17 mouse cellular contexts compared by ENCODE assay signal in genomic region chr3:51221847-51222246, GRCm38 (mm10).
"Had no signal": no experiment of that assay in that cellular context is flagged by ENCODE, and none has a peak within 500 bp of the region (broad histone marks: within the 10 kb centered on the region; RNA-seq: fewer than 3 reads in every experiment).

No protein-coding gene starts in this region.

- H3K9ac ChIP-seq: limb, embryonic 12.5 days; liver, embryonic 13.5 days; liver, postnatal 0 days; lung, embryonic 15.5 days; midbrain, embryonic 15.5 days; neural tube, embryonic 12.5 days had no signal

- H3K4me2 ChIP-seq: limb, embryonic 12.5 days; liver, embryonic 13.5 days; lung, embryonic 15.5 days; midbrain, embryonic 11.5 days; midbrain, embryonic 15.5 days; neural tube, embryonic 12.5 days had no signal

- H3K36me3 ChIP-seq: limb, embryonic 12.5 days; lung, embryonic 15.5 days; midbrain, embryonic 15.5 days; neural tube, embryonic 12.5 days had no signal

- H3K9me3 ChIP-seq: limb, embryonic 12.5 days; liver, embryonic 13.5 days; lung, embryonic 15.5 days; midbrain, embryonic 15.5 days; neural tube, embryonic 12.5 days had no signal

- H3K4me3 ChIP-seq: layer of hippocampus, adult 2 months; limb, embryonic 12.5 days; liver, embryonic 13.5 days; lung, embryonic 15.5 days; megakaryocyte, embryonic 14.5 days; midbrain, embryonic 15.5 days; neural tube, embryonic 12.5 days had no signal

- DNase-seq: kidney, postnatal 10 days; kidney, postnatal 4 days; liver; liver, embryonic 13.5 days; liver, postnatal 0 days; lung, postnatal 14 days; spleen, adult 18-20 months; thymus, adult 18-20 months; thymus, postnatal 14 days had no signal

- ATAC-seq: liver, postnatal 0 days; midbrain, embryonic 15.5 days had no signal

- H3K27ac ChIP-seq: layer of hippocampus, adult 2 months; limb, embryonic 12.5 days; liver, embryonic 13.5 days; lung, embryonic 15.5 days; macrophage; midbrain, embryonic 15.5 days; neural tube, embryonic 12.5 days had no signal

- H3K27me3 ChIP-seq: limb, embryonic 12.5 days; lung, embryonic 15.5 days; midbrain, embryonic 15.5 days; neural tube, embryonic 12.5 days had no signal
